Comparison of ENCODE assay signal across 8 mouse cellular contexts in the genomic region with DNA sequence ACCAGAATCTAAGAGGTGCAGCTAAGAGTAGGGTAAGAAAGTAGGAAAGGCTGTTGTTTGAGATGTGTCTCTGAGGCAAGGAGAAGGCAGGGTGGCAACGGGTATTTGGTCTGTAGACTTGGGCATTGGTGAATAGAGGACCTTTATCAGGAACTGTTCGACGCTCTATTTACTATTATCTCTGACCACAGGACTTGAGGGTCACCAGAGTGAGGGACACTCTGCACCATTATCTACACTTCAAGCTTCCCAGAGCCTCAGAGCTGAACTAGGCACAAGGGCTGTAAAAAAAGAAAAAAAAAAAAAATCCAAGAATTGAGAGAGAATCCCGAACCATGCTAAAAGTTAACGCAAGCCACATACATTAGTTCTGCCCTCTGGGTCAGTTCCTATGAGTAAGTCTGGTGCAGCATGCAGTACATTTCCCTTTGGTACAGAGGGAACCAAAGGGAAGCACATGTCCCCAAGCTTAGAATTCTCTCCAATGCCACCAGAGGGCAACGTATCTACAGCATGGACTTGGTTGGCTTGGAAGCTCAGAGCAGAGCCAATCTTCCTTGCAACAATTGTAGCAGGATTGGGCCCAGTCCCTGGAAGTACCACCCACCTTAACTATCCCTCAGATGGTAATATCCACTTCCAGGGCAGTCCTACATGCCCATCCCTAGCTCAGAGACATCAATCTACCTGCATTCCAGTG. TPM values are rescaled to one million over a fixed set of nuclear protein-coding genes. Genes with fewer than 3 reads are reported as not detected.
DNase-seq lines count a peak whose midpoint lies in the region; ATAC-seq and TF ChIP-seq lines count a peak whose summit lies in the region.

No protein-coding gene starts in this region.

- no peaks in the 10 kb centered on the region for H3K79me2 ChIP-seq in MEL (ENCODE audit: control insufficient read depth, insufficient read depth, low read length, poor library complexity)

- H3K4me3 ChIP-seq in MEL (ENCODE audit: control insufficient read depth in 1 of 2, insufficient read depth in 1 of 2, low read depth in 2 of 2, low read length in 2 of 2) = no peak overlapping the region
- no peak overlapping the region for H3K4me3 ChIP-seq in intestine, postnatal 0 days (ENCODE audit: low read depth, low read length)
- H3K4me3 ChIP-seq in limb, embryonic 12.5 days (replicated peaks) = no peak overlapping the region
- H3K4me3 ChIP-seq in midbrain, embryonic 16.5 days (ENCODE audit: low read depth, low read length) = no peak overlapping the region

- peaks cover 0 to 7% of the 10 kb centered on the region in 2 experiments; a peak in 2 of 4 replicates for H3K4me1 ChIP-seq in MEL (ENCODE audit: control insufficient read depth in 1 of 2, insufficient read depth in 2 of 2, low read length in 2 of 2)
- H3K4me1 ChIP-seq in intestine, postnatal 0 days (replicated peaks; ENCODE audit: control insufficient read depth, insufficient read depth, low read length) = peaks cover 13% of the 10 kb centered on the region
- H3K4me1 ChIP-seq in limb, embryonic 12.5 days (replicated peaks) = peaks cover 26% of the 10 kb centered on the region
- peaks cover 25% of the 10 kb centered on the region for H3K4me1 ChIP-seq in midbrain, embryonic 16.5 days (ENCODE audit: control insufficient read depth, insufficient read depth, low read length)

- peak; percentile 70 to 97 (median 93) for TF ChIP-seq CTCF in MEL (IDR thresholded peaks at IDR 0.05 in 2 of 3, conservative IDR thresholded peaks at IDR 0.05 in 1 of 3; ENCODE audit: control insufficient read depth in 1 of 3, insufficient read depth in 1 of 3, low read depth in 2 of 3, low read length in 3 of 3, poor library complexity in 1 of 3, severe bottlenecking in 1 of 3)
- TF ChIP-seq CTCF in intestine, postnatal 0 days (IDR thresholded peaks at IDR 0.05; ENCODE audit: low read depth) = peak; percentile 98

- no peak for TF ChIP-seq POLR2A in MEL (IDR thresholded peaks at IDR 0.05; ENCODE audit: control insufficient read depth in 1 of 2, insufficient read depth in 1 of 2, low read depth in 1 of 2, low read length in 2 of 2, poor library complexity in 1 of 2)

- TF ChIP-seq RAD21 in MEL (IDR thresholded peaks at IDR 0.05; ENCODE audit: low read depth, low read length) = peak; percentile 86

- TF ChIP-seq EP300 in MEL (IDR thresholded peaks at IDR 0.05; ENCODE audit: low read depth in 1 of 2, low read length in 2 of 2) = no peak

- peak; percentile 70 for ATAC-seq in intestine, postnatal 0 days
- ATAC-seq in limb, embryonic 12.5 days (ENCODE audit: insufficient number of reproducible peaks, insufficient read depth, low FRiP score, low TSS enrichment, low read depth) = 0 out of 2 replicates have a peak, but pooled peaks have one; percentile 12
- peak; percentile 63; the same call in 1 of the 2 replicates for ATAC-seq in midbrain, embryonic 16.5 days

- H3K27ac ChIP-seq in MEL (ENCODE audit: control insufficient read depth, low read depth, low read length) = no peak overlapping the region
- H3K27ac ChIP-seq in intestine, postnatal 0 days (ENCODE audit: low read depth, low read length) = no peak overlapping the region; the same call in 1 of the 2 replicates
- no peak overlapping the region for H3K27ac ChIP-seq in limb, embryonic 12.5 days
- no peak overlapping the region for H3K27ac ChIP-seq in midbrain, embryonic 16.5 days (ENCODE audit: low read length)

- no peaks in the 10 kb centered on the region for H3K9me3 ChIP-seq in MEL (replicated peaks; ENCODE audit: insufficient read depth, low read length)
- no peaks in the 10 kb centered on the region for H3K9me3 ChIP-seq in intestine, postnatal 0 days (ENCODE audit: control insufficient read depth)
- no peaks in the 10 kb centered on the region for H3K9me3 ChIP-seq in limb, embryonic 12.5 days
- H3K9me3 ChIP-seq in midbrain, embryonic 16.5 days (replicated peaks; ENCODE audit: control insufficient read depth, low read length, poor library complexity, severe bottlenecking) = no peaks in the 10 kb centered on the region

- H3K9ac ChIP-seq in MEL (ENCODE audit: control insufficient read depth, low read depth, low read length, poor library complexity, severe bottlenecking) = peak overlapping the region; percentile 12; the same call in 1 of the 2 replicates
- no peak overlapping the region for H3K9ac ChIP-seq in intestine, postnatal 0 days (ENCODE audit: low read depth, low read length)
- H3K9ac ChIP-seq in limb, embryonic 12.5 days (replicated peaks) = no peak overlapping the region
- H3K9ac ChIP-seq in midbrain, embryonic 16.5 days (ENCODE audit: low read depth, low read length) = 0 out of 2 replicates have a peak overlapping the region, but pooled peaks have one; percentile 6

- WGBS in intestine, postnatal 0 days = 31% methylated on average over 6 of the region's 6 CpGs
- 46% methylated on average over 6 of the region's 6 CpGs for WGBS in limb, embryonic 12.5 days
- WGBS in midbrain, embryonic 16.5 days = 43% methylated on average over 6 of the region's 6 CpGs

- no peak overlapping the region for H3K4me2 ChIP-seq in intestine, postnatal 0 days (replicated peaks; ENCODE audit: low read depth)
- H3K4me2 ChIP-seq in limb, embryonic 12.5 days = no peak overlapping the region
- H3K4me2 ChIP-seq in midbrain, embryonic 16.5 days (ENCODE audit: low read length) = no peak overlapping the region

- H3K27me3 ChIP-seq in MEL (ENCODE audit: control insufficient read depth in 1 of 2, insufficient read depth in 2 of 2, low read length in 2 of 2) = peaks cover 0 to 2% of the 10 kb centered on the region in 2 experiments; a peak in 1 of 4 replicates
- H3K27me3 ChIP-seq in intestine, postnatal 0 days (replicated peaks; ENCODE audit: control insufficient read depth, insufficient read depth, low read length) = peaks cover 33% of the 10 kb centered on the region
- H3K27me3 ChIP-seq in limb, embryonic 12.5 days = peaks cover 70% of the 10 kb centered on the region
- H3K27me3 ChIP-seq in midbrain, embryonic 16.5 days (ENCODE audit: control insufficient read depth, insufficient read depth, low read depth, low read length) = peaks cover 40% of the 10 kb centered on the region

- DNase-seq in 3T3-L1 (ENCODE audit: low read depth, low spot score) = peak; percentile 94
- DNase-seq in MEL (ENCODE audit: low read depth, low spot score) = peak; percentile 88
- peak; percentile 76 to 82 for DNase-seq in cerebellum, postnatal 14 days
- peak; percentile 28 for DNase-seq in gastrocnemius, postnatal 25 days
- DNase-seq in thymus, postnatal 0 days (ENCODE audit: low spot score) = peak; percentile 75

- peaks cover 0 to 4% of the 10 kb centered on the region in 2 experiments; a peak in 2 of 4 replicates for H3K36me3 ChIP-seq in MEL (ENCODE audit: control insufficient read depth in 1 of 2, insufficient read depth in 2 of 2, low read length in 2 of 2)
- H3K36me3 ChIP-seq in intestine, postnatal 0 days (ENCODE audit: control insufficient read depth, insufficient read depth) = no peaks in the 10 kb centered on the region
- no peaks in the 10 kb centered on the region for H3K36me3 ChIP-seq in limb, embryonic 12.5 days
- no peaks in the 10 kb centered on the region for H3K36me3 ChIP-seq in midbrain, embryonic 16.5 days (ENCODE audit: control insufficient read depth, insufficient read depth, low read length)

RNA-seq across cellular contexts. Expression of a gene that starts 2.3 kb away (rescaled TPM):
- total RNA-seq in MEL (2012; rRNA removed) = 9.4 and 10.1 TPM in 2 replicates
- 10 to 100 TPM in 1 of 2 experiments, not detected in 1; 16.6 TPM for polyA plus RNA-seq in MEL (2012; ENCODE audit: insufficient read depth in 1 of 2, insufficient read length in 2 of 2, low read depth in 1 of 2, low replicate concordance in 2 of 2, missing spikeins in 1 of 2)
- 1 to 10 TPM; 2.5 to 2.9 TPM for total RNA-seq in gastrocnemius, postnatal 25 days (2021)
- 9.4 and 9.7 TPM in 2 replicates for polyA plus RNA-seq in intestine, postnatal 0 days (2015; fragmentation: Nextera tagmentation; extraction: Ambion mirVana)
- polyA plus RNA-seq in limb, embryonic 12.5 days (2016; fragmentation: Nextera tagmentation; extraction: Ambion mirVana) = 23.9 and 25.8 TPM in 2 replicates
- 37.2 and 38.7 TPM in 2 replicates for polyA plus RNA-seq in midbrain, embryonic 16.5 days (2015; fragmentation: Nextera tagmentation; extraction: Ambion mirVana)
- 10.3 and 10.8 TPM in 2 replicates for polyA plus RNA-seq in thymus, postnatal 0 days (2015; fragmentation: Nextera tagmentation; extraction: Ambion mirVana)

RNA-seq across cellular contexts. Expression of a gene that starts 6.3 kb away (rescaled TPM):
- total RNA-seq in MEL (2012; rRNA removed) = 0.12 TPM in 1 of 2 replicates, not detected in the other
- polyA plus RNA-seq in MEL (2012; ENCODE audit: insufficient read depth in 1 of 2, insufficient read length in 2 of 2, low read depth in 1 of 2, low replicate concordance in 2 of 2, missing spikeins in 1 of 2) = not detected
- total RNA-seq in gastrocnemius, postnatal 25 days (2021) = 1 to 10 TPM; 1.2 to 2.3 TPM
- polyA plus RNA-seq in intestine, postnatal 0 days (2015; fragmentation: Nextera tagmentation; extraction: Ambion mirVana) = 0.88 and 0.93 TPM in 2 replicates
- 0.52 and 0.74 TPM in 2 replicates for polyA plus RNA-seq in limb, embryonic 12.5 days (2016; fragmentation: Nextera tagmentation; extraction: Ambion mirVana)
- polyA plus RNA-seq in midbrain, embryonic 16.5 days (2015; fragmentation: Nextera tagmentation; extraction: Ambion mirVana) = 0.36 and 0.39 TPM in 2 replicates
- polyA plus RNA-seq in thymus, postnatal 0 days (2015; fragmentation: Nextera tagmentation; extraction: Ambion mirVana) = 0.78 and 0.85 TPM in 2 replicates

RNA-seq across cellular contexts. Expression of a gene that starts 21.1 kb away (rescaled TPM):
- 12.5 and 15.4 TPM in 2 replicates for total RNA-seq in MEL (2012; rRNA removed)
- 10 to 100 TPM; 42.0 to 47.7 TPM for polyA plus RNA-seq in MEL (2012; ENCODE audit: insufficient read depth in 1 of 2, insufficient read length in 2 of 2, low read depth in 1 of 2, low replicate concordance in 2 of 2, missing spikeins in 1 of 2)
- total RNA-seq in gastrocnemius, postnatal 25 days (2021) = 10 to 100 TPM; 36.6 to 43.5 TPM
- polyA plus RNA-seq in intestine, postnatal 0 days (2015; fragmentation: Nextera tagmentation; extraction: Ambion mirVana) = 5.3 and 6.5 TPM in 2 replicates
- 13.0 and 14.4 TPM in 2 replicates for polyA plus RNA-seq in limb, embryonic 12.5 days (2016; fragmentation: Nextera tagmentation; extraction: Ambion mirVana)
- polyA plus RNA-seq in midbrain, embryonic 16.5 days (2015; fragmentation: Nextera tagmentation; extraction: Ambion mirVana) = 10.1 and 11.8 TPM in 2 replicates
- 9.4 and 15.6 TPM in 2 replicates for polyA plus RNA-seq in thymus, postnatal 0 days (2015; fragmentation: Nextera tagmentation; extraction: Ambion mirVana)

RNA-seq across cellular contexts. Expression of a gene that starts 26.0 kb away (rescaled TPM):
- total RNA-seq in MEL (2012; rRNA removed) = 7.0 and 13.5 TPM in 2 replicates
- 10 to 100 TPM in 1 of 2 experiments, not detected in 1; 17.3 TPM for polyA plus RNA-seq in MEL (2012; ENCODE audit: insufficient read depth in 1 of 2, insufficient read length in 2 of 2, low read depth in 1 of 2, low replicate concordance in 2 of 2, missing spikeins in 1 of 2)
- total RNA-seq in gastrocnemius, postnatal 25 days (2021) = 1 to 10 TPM; 6.1 to 6.6 TPM
- 27.0 and 30.6 TPM in 2 replicates for polyA plus RNA-seq in intestine, postnatal 0 days (2015; fragmentation: Nextera tagmentation; extraction: Ambion mirVana)
- 23.4 and 24.1 TPM in 2 replicates for polyA plus RNA-seq in limb, embryonic 12.5 days (2016; fragmentation: Nextera tagmentation; extraction: Ambion mirVana)
- polyA plus RNA-seq in midbrain, embryonic 16.5 days (2015; fragmentation: Nextera tagmentation; extraction: Ambion mirVana) = 27.9 and 33.5 TPM in 2 replicates
- 27.8 and 31.9 TPM in 2 replicates for polyA plus RNA-seq in thymus, postnatal 0 days (2015; fragmentation: Nextera tagmentation; extraction: Ambion mirVana)

RNA-seq across cellular contexts. Expression of a gene that starts 42.3 kb away (rescaled TPM):
- 1,577 and 1,672 TPM in 2 replicates for total RNA-seq in MEL (2012; rRNA removed)
- polyA plus RNA-seq in MEL (2012; ENCODE audit: insufficient read depth in 1 of 2, insufficient read length in 2 of 2, low read depth in 1 of 2, low replicate concordance in 2 of 2, missing spikeins in 1 of 2) = 1,000 to 10,000 TPM in 1 of 2 experiments, not detected in 1; 1,861 TPM
- 10 to 100 TPM; 36.4 to 44.5 TPM for total RNA-seq in gastrocnemius, postnatal 25 days (2021)
- polyA plus RNA-seq in intestine, postnatal 0 days (2015; fragmentation: Nextera tagmentation; extraction: Ambion mirVana) = 391 and 435 TPM in 2 replicates
- 1,691 and 1,695 TPM in 2 replicates for polyA plus RNA-seq in limb, embryonic 12.5 days (2016; fragmentation: Nextera tagmentation; extraction: Ambion mirVana)
- 1,165 and 1,361 TPM in 2 replicates for polyA plus RNA-seq in midbrain, embryonic 16.5 days (2015; fragmentation: Nextera tagmentation; extraction: Ambion mirVana)
- 1,370 and 1,449 TPM in 2 replicates for polyA plus RNA-seq in thymus, postnatal 0 days (2015; fragmentation: Nextera tagmentation; extraction: Ambion mirVana)

Comparison
In these comparisons a context has a peak if more than half of its experiments do, and no peak if none do; other contexts are left out.
1. DNase-seq: peak in every context shown above with its lines; median percentile 94 in 3T3-L1; 88 in MEL; 79 in cerebellum, postnatal 14 days; 75 in thymus, postnatal 0 days; 28 in gastrocnemius, postnatal 25 days.
2. H3K9ac ChIP-seq: peak in MEL (single experiment) and midbrain, embryonic 16.5 days (single experiment); none in intestine, postnatal 0 days (single experiment) and limb, embryonic 12.5 days (single experiment).
3. ATAC-seq: peak in every context shown above with its lines; median percentile 70 in intestine, postnatal 0 days; 63 in midbrain, embryonic 16.5 days; 12 in limb, embryonic 12.5 days.